Mouse (Mus musculus): ENCODE measurements around the gene Fhod1. TPM values are rescaled to one million over a fixed set of nuclear protein-coding genes. Genes with fewer than 3 reads are reported as not detected.

The Fhod1 gene
- 22.3 TPM in 2 replicates for polyA plus RNA-seq (2012; rRNA removed)

DNA sequence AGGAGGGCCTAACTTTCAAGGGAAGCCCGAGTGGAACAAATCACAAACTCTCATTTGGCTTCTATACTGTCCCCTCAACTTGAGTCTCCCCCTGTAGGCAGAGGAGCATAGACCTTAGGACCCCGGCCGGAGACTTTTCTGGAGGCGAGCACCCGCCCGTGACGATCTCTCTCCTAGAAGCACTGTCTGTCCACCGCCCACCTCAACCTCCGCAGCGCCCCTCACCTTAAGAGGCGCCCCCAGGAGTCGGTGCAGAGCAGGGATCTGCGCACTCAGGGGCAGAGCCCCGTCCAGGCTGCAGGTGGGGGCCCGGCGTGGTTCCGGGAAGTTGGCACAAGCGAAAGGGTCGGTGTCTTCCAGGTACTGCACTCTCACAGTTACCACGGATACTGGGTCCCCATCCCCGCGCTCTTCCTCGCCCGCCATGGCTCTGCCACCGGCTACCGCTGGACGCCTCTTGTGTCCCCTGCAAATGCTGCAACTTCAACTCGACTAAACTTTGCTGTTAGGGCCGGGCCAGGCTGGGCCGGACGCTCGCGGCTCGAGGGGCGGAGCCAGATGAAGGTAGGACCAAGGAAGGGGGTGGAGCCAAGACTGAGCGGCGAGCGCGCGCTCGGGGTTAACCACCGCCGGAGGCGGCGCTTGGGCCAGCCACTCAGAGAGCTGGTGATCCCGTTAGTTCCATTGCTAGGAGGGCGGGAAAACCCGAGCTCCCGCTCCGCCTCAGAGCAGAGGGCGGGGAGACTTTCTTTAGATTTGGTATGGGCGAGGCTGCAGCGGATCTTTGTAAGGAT is at the start of gene Fhod1:
Fhod1 (minus strand) TSS at position 526 of the 794 bp plus-strand sequence.

DNA sequence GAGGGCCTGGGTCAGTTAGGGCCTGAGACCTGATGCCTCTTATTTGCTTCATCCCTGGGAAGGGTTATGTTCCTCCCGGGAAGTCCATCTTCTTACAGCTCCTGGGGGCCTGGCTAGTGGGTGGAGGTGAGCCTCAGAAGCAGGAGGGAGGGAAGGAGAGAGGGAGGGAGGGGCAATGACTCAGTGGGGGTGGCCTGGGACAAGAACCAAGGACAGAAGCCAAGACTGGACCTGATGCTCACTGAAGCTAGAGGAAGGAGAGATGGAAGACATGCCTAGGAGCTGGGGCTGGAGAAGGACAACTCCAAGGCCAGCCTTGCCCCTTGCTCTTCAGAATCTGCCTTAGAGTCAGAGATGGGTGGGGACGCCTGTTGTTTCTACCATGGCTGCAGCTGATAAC is 25.3 kb upstream of the Fhod1 start, which contains the start of gene Plekhg4:
Plekhg4 (plus strand) TSS at position 243 of the 400 bp plus-strand sequence.

DNA sequence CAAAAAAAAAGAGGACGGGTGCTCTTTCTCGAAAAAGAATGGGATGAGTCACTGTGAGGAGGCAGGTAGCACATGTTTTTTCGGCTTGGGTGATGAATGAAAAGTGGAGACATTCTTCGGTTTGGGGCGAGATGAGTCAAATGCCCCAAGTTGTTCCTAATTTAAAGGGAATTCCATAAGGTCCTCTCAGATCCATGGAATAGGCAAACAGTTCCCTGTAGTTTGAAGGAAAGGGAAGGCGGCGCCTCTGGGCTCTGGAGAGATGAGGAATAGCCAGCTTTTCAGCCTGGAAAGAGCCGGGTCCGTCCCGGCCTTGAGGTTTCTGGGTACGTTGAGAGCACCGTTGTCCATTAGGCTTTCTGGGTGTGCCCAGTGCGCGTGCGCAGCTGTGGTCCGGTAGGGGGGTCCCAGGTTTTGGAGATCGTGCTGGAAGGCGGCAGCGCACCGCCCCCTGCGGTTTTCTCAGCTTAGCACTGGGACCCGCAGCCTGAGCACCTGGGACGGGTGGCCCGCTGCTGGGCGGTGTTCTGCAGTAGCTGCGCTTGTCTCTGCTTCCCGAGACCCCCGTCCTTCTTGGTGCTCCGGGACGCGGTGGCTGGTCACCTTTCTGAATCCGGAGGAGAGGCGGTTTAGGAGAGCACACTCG is 820 bp upstream of the Fhod1 start, which contains the start of gene Slc9a5:
Slc9a5 (plus strand) TSS at position 394 of the 646 bp plus-strand sequence.

DNA sequence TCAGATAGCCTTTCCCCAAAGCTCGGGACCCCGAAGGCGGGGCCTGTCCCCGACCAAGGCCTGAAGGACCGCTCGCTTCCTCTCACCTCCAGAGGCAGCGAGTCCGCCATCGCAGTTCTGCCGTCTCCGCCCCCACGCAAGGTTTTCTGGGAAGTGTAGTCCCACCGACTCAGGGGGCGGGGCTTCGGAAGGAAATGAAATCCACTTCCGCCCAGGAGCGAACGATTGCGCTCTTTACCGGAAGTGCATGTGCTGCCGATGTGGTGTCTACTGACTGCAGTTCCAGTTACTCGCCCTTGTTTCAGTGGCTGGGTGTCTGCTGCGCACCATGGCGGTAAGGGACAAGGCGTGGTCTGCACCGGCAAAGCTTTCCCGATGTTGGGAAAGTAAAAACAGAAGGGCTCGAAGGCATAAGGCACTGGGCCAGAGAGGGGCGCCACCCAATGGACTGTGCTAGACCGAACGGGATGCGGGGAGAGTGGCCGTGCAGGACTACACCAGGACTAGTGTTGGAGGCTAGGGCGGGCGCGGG is 21.5 kb downstream of the Fhod1 start, which contains the start of the genes Lrrc29 and Tmem208:
Lrrc29 (minus strand) TSS at position 138 of the 532 bp plus-strand sequence.
Tmem208 (plus strand) TSS at position 214 of the 532 bp plus-strand sequence.

DNA sequence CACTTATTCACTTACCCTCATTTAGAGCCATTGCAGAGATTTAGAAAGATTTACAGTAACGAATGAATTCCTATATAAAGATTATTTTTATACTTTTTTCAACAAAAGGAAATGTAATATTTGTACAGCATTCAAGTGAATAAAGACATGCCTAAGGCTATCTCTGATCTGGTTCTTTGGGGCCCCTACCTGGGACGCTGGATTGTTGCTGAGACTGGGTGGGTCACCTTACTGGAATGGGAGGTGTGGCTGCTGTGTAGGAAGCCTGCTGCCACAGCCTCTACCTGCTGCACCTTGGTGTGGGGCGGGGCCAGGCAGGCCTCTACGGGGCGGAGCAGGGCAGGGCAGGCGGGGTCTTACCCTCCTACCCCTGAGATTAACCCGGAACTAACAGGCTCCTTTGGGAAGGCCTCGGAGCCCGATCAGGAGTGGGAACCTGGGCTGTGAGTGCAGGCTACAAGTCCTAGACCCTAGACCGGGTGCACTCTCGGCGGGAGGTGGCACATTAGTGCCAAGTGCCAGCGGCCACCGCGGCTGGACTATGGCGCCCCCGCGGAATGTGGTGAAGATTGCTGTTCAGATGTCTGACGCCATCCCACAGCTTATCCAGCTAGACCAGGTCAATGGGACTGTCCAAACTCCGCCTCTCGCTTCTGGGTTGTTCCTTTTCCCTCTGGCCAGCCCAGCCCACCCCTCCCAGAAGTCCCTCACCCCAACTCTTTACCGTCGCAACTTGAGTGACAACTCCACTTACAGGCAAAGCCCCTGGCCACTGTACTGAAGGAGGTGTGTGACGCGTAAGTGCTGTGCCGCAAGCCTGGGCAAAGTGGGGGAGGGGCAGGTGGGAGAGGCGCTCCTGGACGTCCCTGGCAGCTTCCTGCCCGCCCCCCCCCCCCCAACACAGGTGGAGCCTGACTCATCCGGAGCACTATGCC is 42.3 kb downstream of the Fhod1 start, which contains the start of gene Elmo3:
Elmo3 (plus strand) TSS at position 391 of the 935 bp plus-strand sequence.

DNA sequence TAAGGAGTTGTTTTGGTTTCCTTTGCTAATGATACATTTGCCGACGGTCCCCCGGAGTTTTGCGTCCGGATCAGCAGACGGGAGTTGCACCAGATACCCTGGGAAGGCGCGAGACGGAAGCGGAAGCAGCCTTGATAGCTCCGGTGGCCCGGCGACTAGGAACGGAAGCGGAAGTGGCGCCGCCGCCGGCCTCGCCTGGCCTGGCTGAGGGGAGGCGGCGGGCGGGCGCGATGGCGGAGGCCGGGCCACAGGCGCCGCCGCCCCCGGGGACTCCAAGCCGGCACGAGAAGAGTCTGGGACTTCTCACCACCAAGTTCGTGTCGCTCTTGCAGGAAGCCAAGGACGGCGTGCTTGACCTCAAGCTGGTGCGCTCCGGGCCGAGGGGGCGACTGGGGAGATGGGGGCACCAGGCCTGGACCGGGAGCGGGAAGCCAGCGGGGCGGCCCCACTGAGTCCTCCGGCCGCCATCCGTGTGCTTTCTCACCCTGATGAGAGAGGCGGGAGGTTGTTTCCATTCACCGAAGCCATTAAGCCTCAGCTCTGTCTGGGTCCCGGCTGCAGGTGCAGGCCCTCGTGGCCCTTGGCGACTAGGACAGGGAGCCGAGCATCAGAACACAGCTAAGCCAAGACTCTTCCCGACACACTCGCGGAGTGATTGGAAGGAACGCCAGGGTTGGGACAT is 50.1 kb downstream of the Fhod1 start, which contains the start of gene E2f4:
E2f4 (plus strand) TSS at position 153 of the 682 bp plus-strand sequence.

DNA sequence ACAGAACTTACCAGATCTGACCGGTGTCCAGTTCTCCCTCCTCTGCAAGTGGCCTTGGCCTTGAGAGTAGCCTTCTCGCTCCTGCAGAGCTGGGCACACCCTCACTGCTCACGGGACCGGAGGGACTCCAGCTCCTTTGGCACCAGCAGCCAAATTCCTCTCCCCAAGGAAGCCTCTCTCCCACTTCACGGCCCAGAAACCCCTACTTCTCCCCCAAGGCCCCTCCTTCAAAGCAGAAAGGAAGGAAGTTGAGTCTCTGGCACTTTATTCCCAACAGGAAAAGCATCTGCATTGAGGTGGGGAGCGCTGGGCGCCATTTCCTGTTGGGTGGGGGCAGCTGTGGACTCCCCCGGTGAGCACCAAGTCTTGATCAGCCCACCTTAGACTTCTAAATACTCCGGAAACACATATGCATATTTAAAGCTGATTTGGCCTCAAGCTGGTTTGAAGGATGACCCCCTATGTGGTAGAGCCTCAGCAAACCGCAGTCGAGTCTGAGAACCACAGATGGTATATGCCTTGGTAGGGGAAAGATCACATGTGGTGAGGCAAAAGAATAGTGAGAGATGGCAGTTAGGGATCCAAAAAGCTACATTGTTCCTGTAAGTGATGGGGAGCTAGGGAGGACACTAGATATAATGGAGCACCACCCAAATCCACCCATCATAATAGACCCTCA is 51.7 kb downstream of the Fhod1 start, which contains the start of gene Exoc3l:
Exoc3l (minus strand) TSS at position 207 of the 679 bp plus-strand sequence.

DNA sequence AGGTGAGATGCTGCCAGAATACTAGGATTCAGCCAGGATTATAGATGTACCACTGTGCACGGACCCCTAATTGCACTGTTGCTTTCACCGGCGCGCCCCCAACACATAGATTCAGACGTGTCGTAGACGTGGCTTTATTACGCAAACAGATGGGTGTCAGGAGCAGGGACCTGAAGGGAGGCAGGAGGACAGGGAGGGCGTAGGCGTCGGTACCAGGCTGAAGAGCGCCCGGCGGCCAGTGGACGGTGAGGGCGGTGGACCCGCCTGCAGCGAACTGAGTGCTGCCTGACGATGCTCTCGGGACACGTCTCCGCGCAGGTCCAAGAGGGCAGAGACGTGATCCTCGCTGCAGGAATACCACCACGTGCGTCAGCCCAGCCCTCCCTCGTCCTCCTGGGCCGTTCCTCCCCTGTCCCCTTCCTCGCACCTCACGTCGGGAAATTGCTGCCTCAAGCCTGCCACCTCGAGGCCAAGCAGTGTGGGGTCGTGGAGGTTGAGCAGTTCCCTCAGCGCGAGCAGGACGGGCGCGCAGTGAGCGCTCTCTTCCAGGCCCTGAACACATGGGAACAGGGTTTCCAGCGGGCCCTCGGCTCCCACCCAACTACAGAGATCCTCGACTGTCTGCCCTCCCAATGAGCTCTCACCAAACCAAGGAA is 57.8 kb downstream of the Fhod1 start, which contains the start of gene 4931428F04Rik:
4931428F04Rik (minus strand) TSS at position 60 of the 656 bp plus-strand sequence.

Other genes with a start within 250 kb of the Fhod1 start
- not detected in 2 replicates for gene Ces4a, start 216.2 kb downstream of the Fhod1 start, polyA plus RNA-seq (2012; rRNA removed)
- gene Cbfb, start 177.3 kb downstream of the Fhod1 start, polyA plus RNA-seq (2012; rRNA removed) = 10.4 and 10.6 TPM in 2 replicates
- 32.2 and 33.0 TPM in 2 replicates for gene D230025D16Rik, start 122.8 kb downstream of the Fhod1 start, polyA plus RNA-seq (2012; rRNA removed)
- 49.7 and 92.5 TPM in 2 replicates for gene B3gnt9, start 92.8 kb downstream of the Fhod1 start, polyA plus RNA-seq (2012; rRNA removed)
- gene Tradd, start 83.3 kb downstream of the Fhod1 start, polyA plus RNA-seq (2012; rRNA removed) = 24.8 and 29.8 TPM in 2 replicates
- gene Fbxl8, start 83.3 kb downstream of the Fhod1 start, polyA plus RNA-seq (2012; rRNA removed) = 14.3 and 16.9 TPM in 2 replicates
- gene Hsf4, start 78.2 kb downstream of the Fhod1 start, polyA plus RNA-seq (2012; rRNA removed) = 2.3 and 2.4 TPM in 2 replicates
- 2.5 and 3.0 TPM in 2 replicates for gene Nol3, start 71.8 kb downstream of the Fhod1 start, polyA plus RNA-seq (2012; rRNA removed)
- 16.1 and 18.2 TPM in 2 replicates for gene 4931428F04Rik, start 58.1 kb downstream of the Fhod1 start, polyA plus RNA-seq (2012; rRNA removed)
- gene Exoc3l, start 51.9 kb downstream of the Fhod1 start, polyA plus RNA-seq (2012; rRNA removed) = 67.0 and 69.6 TPM in 2 replicates
- 160 and 176 TPM in 2 replicates for gene E2f4, start 50.3 kb downstream of the Fhod1 start, polyA plus RNA-seq (2012; rRNA removed)
- 30.6 and 31.0 TPM in 2 replicates for gene Elmo3, start 42.4 kb downstream of the Fhod1 start, polyA plus RNA-seq (2012; rRNA removed)
- gene Lrrc29, start 21.7 kb downstream of the Fhod1 start, polyA plus RNA-seq (2012; rRNA removed) = 8.0 and 9.1 TPM in 2 replicates
- 106 and 112 TPM in 2 replicates for gene Tmem208, start 21.6 kb downstream of the Fhod1 start, polyA plus RNA-seq (2012; rRNA removed)
- gene Slc9a5, start 890 bp upstream of the Fhod1 start, polyA plus RNA-seq (2012; rRNA removed) = 6.2 and 6.8 TPM in 2 replicates
- gene Plekhg4, start 25.3 kb upstream of the Fhod1 start, polyA plus RNA-seq (2012; rRNA removed) = 61.3 and 98.2 TPM in 2 replicates
- gene Kctd19, start 65.5 kb upstream of the Fhod1 start, polyA plus RNA-seq (2012; rRNA removed) = 0.06 and 0.08 TPM in 2 replicates
- gene Lrrc36, start 65.6 kb upstream of the Fhod1 start, polyA plus RNA-seq (2012; rRNA removed) = 4.7 TPM in 2 replicates
- gene Tppp3, start 123.6 kb upstream of the Fhod1 start, polyA plus RNA-seq (2012; rRNA removed) = 157 and 231 TPM in 2 replicates
- gene Zdhhc1, start 148.9 kb upstream of the Fhod1 start, polyA plus RNA-seq (2012; rRNA removed) = 132 TPM in 2 replicates
- 119 and 169 TPM in 2 replicates for gene Hsd11b2, start 170.8 kb upstream of the Fhod1 start, polyA plus RNA-seq (2012; rRNA removed)
- gene Atp6v0d1, start 218.1 kb upstream of the Fhod1 start, polyA plus RNA-seq (2012; rRNA removed) = 106 and 114 TPM in 2 replicates

All from ovary, adult 2 months (tissue).